Mouse (Mus musculus) lung, postnatal 0 days (tissue): Measurements from ENCODE around the gene Nfatc3.

Source experiments
- CTCF ChIP-seq: IDR thresholded peaks from 2 replicates; pipeline ENCODE4 v1.5.1; 2016; ENCODE audit warnings: antibody characterized with exemption, mild to moderate bottlenecking
- EP300 ChIP-seq: IDR thresholded peaks from 2 replicates; pipeline ENCODE4 v1.6.1; 2016; ENCODE audit warnings: antibody characterized with exemption, mild to moderate bottlenecking, control low read depth

GRCm38 (mm10) chr8:106147868-106148565 is 89.4 kb downstream of the Nfatc3 start:
- TF ChIP-seq EP300 (no peak), CTCF (no peak)
